Mouse (Mus musculus): ENCODE results near the gene Pdik1l. TPM values are rescaled to one million over a fixed set of nuclear protein-coding genes. Genes with fewer than 3 reads are reported as not detected.
A peak's percentile ranks its signal among the peaks of the same experiment; 100 is the strongest.
"Not testable (repeated sequence)": the region's sequence is repeated elsewhere in the genome, so short reads cannot be mapped to it uniquely, and the experiment has no call there.

Pdik1l gene
- polyA plus RNA-seq, 1 experiment from 2014 or later, result 11.3 TPM

- Histone ChIP-seq H3K9ac (no peak overlapping the region), H3K27me3 (no peaks in the 10 kb centered on the region), H3K4me2 (peak overlapping the region; percentile 42), H3K4me3 (no peak overlapping the region; the same call in 1 of the 2 replicates), H3K9me3 (replicated peaks) (no peaks in the 10 kb centered on the region), H3K36me3 (no peaks in the 10 kb centered on the region), H3K4me1 (replicated peaks) (peaks cover 41% of the 10 kb centered on the region), H3K27ac (peak overlapping the region; percentile 92)
- WGBS, result 19% methylated on average over 4 of the region's 4 CpGs
- peak; percentile 71 for ATAC-seq (replicated peaks; ENCODE audit: insufficient number of reproducible peaks, insufficient read depth, low FRiP score, low read depth)
Observed at GRCm38 (mm10) chr4:134299498-134299810, 11.8 kb upstream of the Pdik1l start.

- 0 out of 2 replicates have a peak, but pooled peaks have one; percentile 5 for ATAC-seq (replicated peaks; ENCODE audit: insufficient number of reproducible peaks, insufficient read depth, low FRiP score, low read depth)
- Histone ChIP-seq H3K36me3 (no peaks in the 10 kb centered on the region), H3K27ac (peak overlapping the region; percentile 92), H3K9me3 (replicated peaks) (no peaks in the 10 kb centered on the region), H3K4me3 (no peak overlapping the region; the same call in 1 of the 2 replicates), H3K9ac (no peak overlapping the region), H3K27me3 (no peaks in the 10 kb centered on the region), H3K4me2 (peak overlapping the region; percentile 42), H3K4me1 (replicated peaks) (peaks cover 47% of the 10 kb centered on the region)
- 63% methylated on average over 19 of the region's 19 CpGs for WGBS
Observed at GRCm38 (mm10) chr4:134298626-134299497, 11.2 kb upstream of the Pdik1l start.

DNA sequence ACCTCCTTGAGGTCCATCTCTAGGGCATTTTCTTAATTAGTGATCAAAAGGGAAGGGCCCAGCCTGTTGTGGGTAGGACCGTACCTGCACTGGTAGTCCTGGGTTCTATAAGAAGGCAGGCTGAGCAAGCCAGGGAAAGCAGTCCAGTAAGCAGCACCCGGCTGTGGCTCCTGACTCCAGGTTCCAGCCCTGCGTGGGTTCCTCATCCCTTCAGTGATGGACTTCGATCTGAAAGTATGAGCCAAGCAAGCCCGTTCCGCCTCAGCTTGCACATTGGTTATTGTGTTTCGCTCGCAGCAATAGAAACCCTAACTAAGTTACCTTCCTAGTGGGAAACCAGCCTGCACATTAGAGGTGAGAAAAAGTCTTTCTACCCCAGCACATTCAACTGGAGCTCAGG is 9.7 kb upstream of the Pdik1l start:
- 93% methylated on average over 8 of the region's 8 CpGs for WGBS
- no peak overlapping the region for H3K27ac ChIP-seq
- ATAC-seq (replicated peaks; ENCODE audit: insufficient number of reproducible peaks, insufficient read depth, low FRiP score, low read depth), result no peak

GRCm38 (mm10) chr4:134296523-134296922 is 8.8 kb upstream of the Pdik1l start:
- 90% methylated on average over 4 of the region's 4 CpGs for WGBS
- Histone ChIP-seq H3K36me3 (no peaks in the 10 kb centered on the region), H3K27me3 (0 out of 2 replicates have a peak, but pooled peaks cover 5% of the 10 kb centered on the region)

More for the DNA sequence above, 9.7 kb upstream of the Pdik1l start:
- no peaks in the 10 kb centered on the region for H3K9me3 ChIP-seq (replicated peaks)
- no peak overlapping the region for H3K4me3 ChIP-seq
- H3K4me1 ChIP-seq (replicated peaks), result peaks cover 56% of the 10 kb centered on the region
- no peak overlapping the region for H3K4me2 ChIP-seq
- H3K27me3 ChIP-seq, result 0 out of 2 replicates have a peak, but pooled peaks cover 5% of the 10 kb centered on the region
- H3K36me3 ChIP-seq, result no peaks in the 10 kb centered on the region
- no peak overlapping the region for H3K9ac ChIP-seq

DNA sequence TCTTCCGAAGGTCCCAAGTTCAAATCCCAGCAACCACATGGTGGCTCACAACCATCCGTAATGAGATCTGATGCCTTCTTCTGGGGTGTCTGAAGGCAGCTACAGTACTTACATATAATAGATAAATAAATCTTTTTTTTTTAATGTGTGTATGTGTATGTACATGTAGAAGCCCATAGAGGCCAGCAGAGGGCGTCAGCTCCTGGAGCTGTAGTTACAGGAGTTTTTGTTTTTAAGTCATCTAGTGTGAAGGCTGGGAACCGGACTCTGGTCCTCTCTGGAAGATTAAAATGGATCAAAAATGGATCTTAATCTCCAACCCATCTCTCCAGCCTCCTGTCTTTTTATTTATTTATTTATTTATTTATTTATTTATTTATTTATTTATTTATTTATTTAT is 8.4 kb upstream of the Pdik1l start:
- H3K4me2 ChIP-seq; ATAC-seq (replicated peaks; ENCODE audit: insufficient number of reproducible peaks, insufficient read depth, low FRiP score, low read depth); H3K9ac ChIP-seq; H3K36me3 ChIP-seq; H3K9me3 ChIP-seq (replicated peaks); H3K4me3 ChIP-seq; H3K27me3 ChIP-seq; H3K27ac ChIP-seq: not testable (repeated sequence)
- WGBS, result 84% methylated on average over 4 of the region's 4 CpGs
- H3K4me1 ChIP-seq (replicated peaks), result peaks cover 53% of the 10 kb centered on the region

More at GRCm38 (mm10) chr4:134296523-134296922, 8.8 kb upstream of the Pdik1l start:
- Histone ChIP-seq H3K9me3 (replicated peaks) (no peaks in the 10 kb centered on the region), H3K4me1 (replicated peaks) (peaks cover 55% of the 10 kb centered on the region), H3K27ac (no peak overlapping the region), H3K4me2 (no peak overlapping the region), H3K4me3 (no peak overlapping the region), H3K9ac (no peak overlapping the region)
- no peak for ATAC-seq (replicated peaks; ENCODE audit: insufficient number of reproducible peaks, insufficient read depth, low FRiP score, low read depth)

DNA sequence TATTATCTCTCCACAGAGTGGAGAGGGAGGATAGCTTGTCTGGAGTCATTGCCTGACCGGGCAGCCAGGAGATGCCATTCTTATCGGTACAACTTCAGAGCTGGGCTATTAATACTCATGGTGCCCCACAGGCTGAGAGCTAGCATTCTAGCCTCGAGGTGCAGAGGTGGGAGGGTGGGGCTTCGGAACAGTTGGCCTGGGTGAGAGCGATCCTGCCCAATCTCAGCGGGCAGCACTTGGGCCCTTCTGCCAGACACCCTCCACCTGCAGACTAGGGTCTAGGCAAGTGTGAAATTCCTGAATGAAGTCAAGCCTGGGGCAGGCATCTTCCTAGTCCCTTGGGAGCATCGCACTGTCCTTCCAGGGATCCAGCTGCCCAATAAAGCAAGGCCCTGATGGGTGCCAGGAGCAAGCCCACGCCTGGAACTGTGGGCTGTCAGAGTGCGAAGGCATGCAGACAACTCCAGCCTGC is 6.0 kb upstream of the Pdik1l start:
- H3K27ac ChIP-seq, result peak overlapping the region; percentile 93
- peaks cover 40% of the 10 kb centered on the region for H3K4me1 ChIP-seq (replicated peaks)
- H3K36me3 ChIP-seq, result no peaks in the 10 kb centered on the region
- peak overlapping the region; percentile 33 for H3K4me3 ChIP-seq
- H3K4me2 ChIP-seq, result peak overlapping the region; percentile 54
- WGBS, result 27% methylated on average over 9 of the region's 9 CpGs
- 0 out of 2 replicates have a peak, but pooled peaks cover 5% of the 10 kb centered on the region for H3K27me3 ChIP-seq
- H3K9me3 ChIP-seq (replicated peaks), result no peaks in the 10 kb centered on the region
- peak; percentile 93 for ATAC-seq (replicated peaks; ENCODE audit: insufficient number of reproducible peaks, insufficient read depth, low FRiP score, low read depth)
- no peak overlapping the region for H3K9ac ChIP-seq

GRCm38 (mm10) chr4:134293061-134293691 is 5.5 kb upstream of the Pdik1l start:
- Histone ChIP-seq H3K27me3 (0 out of 2 replicates have a peak, but pooled peaks cover 5% of the 10 kb centered on the region), H3K36me3 (no peaks in the 10 kb centered on the region), H3K4me3 (peak overlapping the region; percentile 33), H3K4me2 (peak overlapping the region; percentile 54), H3K9ac (peak overlapping the region; percentile 37), H3K4me1 (replicated peaks) (peaks cover 46% of the 10 kb centered on the region), H3K27ac (peak overlapping the region; percentile 93), H3K9me3 (replicated peaks) (no peaks in the 10 kb centered on the region)
- ATAC-seq (replicated peaks; ENCODE audit: insufficient number of reproducible peaks, insufficient read depth, low FRiP score, low read depth), result no peak
- WGBS, result 33% methylated on average over 18 of the region's 18 CpGs

- Histone ChIP-seq H3K27ac (peak overlapping the region; percentile 93), H3K9ac (no peak overlapping the region), H3K4me1 (replicated peaks) (peaks cover 46% of the 10 kb centered on the region), H3K4me3 (no peak overlapping the region), H3K27me3 (0 out of 2 replicates have a peak, but pooled peaks cover 5% of the 10 kb centered on the region), H3K4me2 (no peak overlapping the region; the same call in 1 of the 2 replicates), H3K9me3 (replicated peaks) (no peaks in the 10 kb centered on the region), H3K36me3 (no peaks in the 10 kb centered on the region)
- ATAC-seq (replicated peaks; ENCODE audit: insufficient number of reproducible peaks, insufficient read depth, low FRiP score, low read depth), result no peak
- 24% methylated on average over 7 of the region's 7 CpGs for WGBS
Observed at GRCm38 (mm10) chr4:134292067-134292466, 4.4 kb upstream of the Pdik1l start.

GRCm38 (mm10) chr4:134288397-134289256 is 932 bp upstream of the Pdik1l start:
- H3K27ac ChIP-seq, result peak overlapping the region; percentile 100
- H3K27me3 ChIP-seq, result 0 out of 2 replicates have a peak, but pooled peaks cover 5% of the 10 kb centered on the region
- H3K4me2 ChIP-seq, result peak overlapping the region; percentile 83
- peaks cover 8% of the 10 kb centered on the region; the same call in 1 of the 2 replicates for H3K36me3 ChIP-seq
- peaks cover 51% of the 10 kb centered on the region for H3K4me1 ChIP-seq (replicated peaks)
- 38% methylated on average over 11 of the region's 11 CpGs for WGBS
- H3K9me3 ChIP-seq (replicated peaks), result no peaks in the 10 kb centered on the region
- no peak for ATAC-seq (replicated peaks; ENCODE audit: insufficient number of reproducible peaks, insufficient read depth, low FRiP score, low read depth)
- peak overlapping the region; percentile 97 for H3K4me3 ChIP-seq
- peak overlapping the region; percentile 98 for H3K9ac ChIP-seq

DNA sequence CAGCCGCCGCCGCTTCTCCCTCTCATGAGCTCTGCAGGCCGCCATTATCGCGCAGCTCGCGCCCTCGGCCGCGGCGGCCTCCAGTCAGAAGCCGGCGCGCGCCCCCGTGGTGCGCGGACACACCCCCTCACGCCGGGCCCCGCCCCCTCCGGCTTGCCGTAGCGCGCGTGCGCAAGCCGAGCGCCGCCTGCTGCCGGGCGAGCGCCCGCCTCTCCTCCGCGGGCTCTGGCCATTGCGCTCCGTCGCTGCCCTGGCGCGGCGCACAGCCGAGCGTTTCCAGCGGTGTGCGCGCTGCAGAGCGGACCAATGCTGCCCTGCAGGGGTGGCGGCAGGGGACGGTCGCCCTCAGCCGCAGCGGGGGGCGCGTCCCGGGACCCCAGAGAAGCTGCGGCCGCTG is 529 bp downstream of the Pdik1l start:
- peaks cover 39% of the 10 kb centered on the region for H3K4me1 ChIP-seq (replicated peaks)
- H3K36me3 ChIP-seq, result peaks cover 23% of the 10 kb centered on the region; the same call in 1 of the 2 replicates
- WGBS, result under 1% methylated on average over 59 of the region's 59 CpGs
- peak overlapping the region; percentile 83 for H3K4me2 ChIP-seq
- H3K4me3 ChIP-seq, result peak overlapping the region; percentile 97
- H3K27ac ChIP-seq, result peak overlapping the region; percentile 100
- ATAC-seq (replicated peaks; ENCODE audit: insufficient number of reproducible peaks, insufficient read depth, low FRiP score, low read depth), result peak; percentile 93
- H3K9me3 ChIP-seq (replicated peaks), result no peaks in the 10 kb centered on the region
- H3K27me3 ChIP-seq, result no peaks in the 10 kb centered on the region
- peak overlapping the region; percentile 98 for H3K9ac ChIP-seq
